Mouse (Mus musculus) stomach, postnatal 0 days (tissue): ENCODE data around the gene Phldb2. TPM values are rescaled to one million over a fixed set of nuclear protein-coding genes. Genes with fewer than 3 reads are reported as not detected.
A peak's percentile ranks its signal among the peaks of the same experiment; 100 is the strongest.

ENCODE experiments used
- ATAC-seq: fragments of 200-750 bp; cut with Nextera tagmentation; 2 replicates; pipeline ENCODE4 v1.8.0; 2017; ENCODE audit not compliant: low FRiP score, low TSS enrichment
- DNase-seq: peaks from one replicate; pipeline ENCODE4 v3.0.0-alpha.2; 2016; ENCODE audit warnings: low spot score
- H3K27ac ChIP-seq: fragments of 300-500 bp; sonication (generic); replicated peaks from 2 replicates; pipeline ENCODE4 v1.5.1; 2014; ENCODE audit warnings: mild to moderate bottlenecking, control low read depth
- H3K27me3 ChIP-seq: fragments of 300-500 bp; sonication (generic); 2 replicates; pipeline ENCODE4 v1.6.1; 2014; ENCODE audit warnings: low read length; ENCODE audit not compliant: control insufficient read depth, insufficient read depth
- H3K36me3 ChIP-seq: fragments of 300-500 bp; sonication (generic); 2 replicates; pipeline ENCODE4 v1.6.1; 2014; ENCODE audit warnings: low read length, mixed read lengths; ENCODE audit not compliant: control insufficient read depth, insufficient read depth
- H3K4me1 ChIP-seq: fragments of 300-500 bp; sonication (generic); replicated peaks from 2 replicates; pipeline ENCODE4 v1.6.1; 2014; ENCODE audit warnings: antibody characterized with exemption; ENCODE audit not compliant: control insufficient read depth, insufficient read depth
- H3K4me2 ChIP-seq: fragments of 300-500 bp; sonication (generic); replicated peaks from 2 replicates; pipeline ENCODE4 v1.6.1; 2014; ENCODE audit warnings: low read depth, mild to moderate bottlenecking, control low read depth, moderate library complexity
- H3K4me3 ChIP-seq: fragments of 300-500 bp; sonication (generic); 2 replicates; pipeline ENCODE4 v1.5.1; 2014; ENCODE audit warnings: low read depth, low read length, control low read depth
- H3K9ac ChIP-seq: fragments of 300-500 bp; sonication (generic); 2 replicates; pipeline ENCODE4 v1.6.1; 2014; ENCODE audit warnings: mild to moderate bottlenecking, low read length, control low read depth, mixed read lengths
- H3K9me3 ChIP-seq: fragments of 300-500 bp; sonication (generic); 2 replicates; pipeline ENCODE4 v1.6.1; 2016; ENCODE audit warnings: low read length; ENCODE audit not compliant: control insufficient read depth
- CTCF ChIP-seq: IDR thresholded peaks from 2 replicates; pipeline ENCODE4 v1.5.1; 2016; ENCODE audit warnings: antibody characterized with exemption, low read depth, mild to moderate bottlenecking, moderate library complexity
- EP300 ChIP-seq: optimal IDR thresholded peaks from 2 replicates; pipeline ENCODE3; 2016; ENCODE audit warnings: antibody characterized with exemption
- WGBS: fragments of 180-500 bp; shearing (Covaris S2); extraction: QIAGEN DNeasy Blood & Tissue Kit; methylation state at CpG from one replicate; pipeline ENCODE4 v1.1.7; 2014; 5-methylcytosine and 5-hydroxymethylcytosine counted together
- polyA plus RNA-seq: library from polyadenylated mRNA; unstranded; fragments of >200 nt; fragmentation: Nextera tagmentation; extraction: Ambion mirVana; gene quantifications from 2 replicates; pipeline ENCODE4 v1.2.1, GENCODE M21; 2015

The Phldb2 gene
- polyA plus RNA-seq, 1 experiment from 2014 or later, result 13.2 TPM

DNA sequence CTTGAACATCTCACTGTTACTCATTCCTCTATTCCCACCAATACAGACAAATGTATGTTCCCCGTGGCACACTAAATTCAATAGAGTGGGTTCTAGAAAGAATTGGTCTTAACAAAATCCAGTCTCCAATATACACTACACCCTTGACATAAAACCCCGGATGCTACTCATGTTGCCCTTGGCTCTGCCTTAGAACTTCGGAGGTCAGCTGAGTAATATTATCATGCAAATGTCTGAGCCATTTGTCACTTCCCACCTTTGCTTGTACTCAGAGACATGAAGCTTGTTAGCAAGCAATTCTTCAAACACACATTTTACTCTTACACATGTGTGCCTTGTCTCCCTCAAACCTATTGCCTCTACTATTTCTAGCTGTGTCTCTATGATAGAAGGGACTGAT is 138.8 kb downstream of the Phldb2 start:
- WGBS, result 73% methylated on average over 3 of the region's 3 CpGs
- H3K9ac ChIP-seq, result no peak overlapping the region
- H3K4me1 ChIP-seq, result 0 out of 2 replicates have a peak, but pooled peaks cover 2% of the 10 kb centered on the region
- no peak overlapping the region for H3K4me3 ChIP-seq
- H3K27me3 ChIP-seq, result no peaks in the 10 kb centered on the region
- no peak for TF ChIP-seq EP300
- TF ChIP-seq CTCF, result no peak
- no peak overlapping the region for H3K4me2 ChIP-seq
- H3K36me3 ChIP-seq, result no peaks in the 10 kb centered on the region
- no peak for ATAC-seq
- H3K27ac ChIP-seq, result no peak overlapping the region
- H3K9me3 ChIP-seq, result no peaks in the 10 kb centered on the region
- no peak for DNase-seq

DNA sequence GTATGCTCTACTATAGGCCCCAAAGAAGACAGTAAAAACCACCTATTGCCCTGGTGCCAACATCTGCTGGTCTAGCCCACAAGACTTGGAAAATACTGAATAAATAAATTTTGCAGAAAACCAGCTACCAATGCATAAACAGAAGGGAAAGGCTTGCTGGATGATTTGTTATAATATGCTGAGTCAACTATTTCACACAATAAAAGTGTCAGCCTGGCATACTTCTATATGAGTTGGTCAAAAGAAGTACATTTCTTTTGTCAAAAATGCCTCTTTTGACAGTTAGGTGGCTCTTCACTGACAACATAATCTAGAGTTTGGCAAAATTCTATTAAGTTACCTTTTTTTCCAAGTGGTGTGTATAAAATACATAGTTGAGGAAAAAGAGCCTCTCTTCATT is 141.6 kb downstream of the Phldb2 start:
- 0 out of 2 replicates have a peak, but pooled peaks cover 2% of the 10 kb centered on the region for H3K4me1 ChIP-seq
- no peaks in the 10 kb centered on the region for H3K27me3 ChIP-seq
- H3K4me3 ChIP-seq, result no peak overlapping the region
- no peak overlapping the region for H3K9ac ChIP-seq
- no peak overlapping the region for H3K4me2 ChIP-seq
- TF ChIP-seq EP300 (no peak), CTCF (no peak)
- DNase-seq (no peak), ATAC-seq (no peak)
- no peak overlapping the region for H3K27ac ChIP-seq
- H3K9me3 ChIP-seq, result no peaks in the 10 kb centered on the region
- H3K36me3 ChIP-seq, result peaks cover 8% of the 10 kb centered on the region

DNA sequence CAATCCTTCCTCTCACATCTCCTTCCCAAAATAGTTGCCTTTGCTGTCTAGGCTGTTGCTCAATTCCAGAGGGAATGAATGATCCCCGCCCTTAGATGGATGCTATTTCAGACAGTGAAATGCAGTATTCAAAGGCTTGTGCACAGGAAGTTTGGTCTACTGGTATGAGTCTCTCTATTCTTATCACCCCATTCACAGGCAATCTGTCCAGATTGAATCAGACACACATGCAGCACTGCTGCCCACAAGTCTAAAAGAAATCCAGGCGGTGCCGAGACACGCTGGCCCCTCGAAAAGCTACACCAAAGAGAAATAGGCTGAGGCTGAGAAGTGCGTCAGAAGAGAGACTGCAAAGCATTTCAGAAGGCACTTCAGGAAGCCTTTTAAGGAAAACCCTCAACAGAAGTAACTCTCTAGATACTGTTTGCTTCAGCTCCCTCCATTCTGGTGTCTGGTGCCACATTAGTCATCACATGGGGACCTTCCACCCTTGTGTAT is 142.5 kb downstream of the Phldb2 start:
- 49% methylated on average over 6 of the region's 6 CpGs for WGBS
- Histone ChIP-seq H3K4me2 (no peak overlapping the region), H3K9ac (no peak overlapping the region), H3K27me3 (no peaks in the 10 kb centered on the region), H3K4me3 (no peak overlapping the region), H3K4me1 (0 out of 2 replicates have a peak, but pooled peaks cover 2% of the 10 kb centered on the region), H3K27ac (peak overlapping the region; percentile 69), H3K9me3 (no peaks in the 10 kb centered on the region), H3K36me3 (peaks cover 10% of the 10 kb centered on the region)
- DNase-seq (no peak), ATAC-seq (peak; percentile 42; the same call in 1 of the 2 replicates)
- TF ChIP-seq CTCF, result no peak

DNA sequence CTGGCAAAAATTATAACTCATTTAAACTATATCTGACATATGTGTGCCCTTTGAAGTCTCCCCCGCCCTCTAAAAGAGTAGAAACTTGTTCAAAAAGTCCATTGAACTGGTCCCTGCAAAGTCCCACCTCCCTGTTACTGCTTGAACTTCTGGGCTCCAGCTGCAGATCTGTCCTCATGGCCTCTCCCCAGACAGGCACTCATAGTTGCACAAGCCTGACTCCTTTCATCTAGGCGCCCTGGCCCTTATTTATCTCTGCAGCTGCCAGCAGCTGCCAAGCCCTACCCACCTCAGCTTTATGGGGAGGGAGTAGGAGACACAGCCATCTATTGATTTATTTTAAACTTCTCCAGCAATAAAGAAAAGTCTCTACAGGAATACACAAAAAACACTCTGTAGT is 143.2 kb downstream of the Phldb2 start:
- 28% methylated on average over 2 of the region's 2 CpGs for WGBS
- no peak for TF ChIP-seq CTCF
- no peak for TF ChIP-seq EP300
- DNase-seq (no peak), ATAC-seq (peak; percentile 49; the same call in 1 of the 2 replicates)
- H3K4me2 ChIP-seq, result no peak overlapping the region
- peaks cover 10% of the 10 kb centered on the region for H3K36me3 ChIP-seq
- H3K27me3 ChIP-seq, result no peaks in the 10 kb centered on the region
- H3K4me1 ChIP-seq, result 0 out of 2 replicates have a peak, but pooled peaks cover 2% of the 10 kb centered on the region
- H3K27ac ChIP-seq, result peak overlapping the region; percentile 3; the same call in 1 of the 2 replicates
- no peak overlapping the region for H3K9ac ChIP-seq
- H3K4me3 ChIP-seq, result no peak overlapping the region
- H3K9me3 ChIP-seq, result no peaks in the 10 kb centered on the region

DNA sequence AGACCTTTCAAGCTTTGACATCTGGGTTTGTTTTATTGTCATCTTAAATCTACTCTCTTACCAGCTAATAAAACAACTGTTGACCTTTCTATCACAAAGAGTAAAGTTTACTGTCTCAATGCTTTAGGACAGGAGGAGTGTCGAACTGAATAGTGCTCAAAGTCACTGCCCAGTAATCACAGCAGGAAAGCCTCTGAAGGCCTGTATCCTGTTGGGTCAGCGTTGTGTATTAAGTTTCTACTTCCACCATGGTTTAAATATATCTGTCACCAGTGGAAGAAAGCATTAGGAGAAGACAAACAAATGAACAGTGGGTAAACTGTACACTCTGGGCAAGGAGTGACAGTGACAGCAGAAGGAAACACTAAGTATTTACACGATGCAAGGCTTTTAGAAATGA is 148.7 kb downstream of the Phldb2 start:
- WGBS, result 56% methylated on average over 3 of the region's 3 CpGs
- peaks cover 10% of the 10 kb centered on the region for H3K36me3 ChIP-seq
- DNase-seq, result no peak

DNA sequence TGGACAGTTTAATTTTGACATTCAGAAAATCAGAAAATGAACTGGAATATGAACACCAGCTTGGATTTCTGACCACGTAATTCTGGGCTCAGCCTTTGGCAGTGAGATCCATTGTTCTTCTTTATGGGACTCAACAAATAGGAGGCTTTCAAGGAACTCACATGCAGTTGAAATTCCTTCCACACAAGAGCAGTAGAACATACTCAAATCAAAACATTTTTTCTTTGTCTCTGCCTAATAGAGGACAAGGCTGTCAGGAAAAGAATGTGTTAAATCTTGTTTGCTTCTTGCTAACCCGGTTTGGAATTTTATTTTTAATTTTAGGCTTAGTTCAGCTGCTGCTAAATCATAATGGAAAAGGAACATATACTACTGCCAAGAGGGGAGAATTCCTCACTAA is 153.0 kb downstream of the Phldb2 start:
- TF ChIP-seq EP300, result no peak
- peak; percentile 63 for TF ChIP-seq CTCF
- H3K9me3 ChIP-seq, result no peaks in the 10 kb centered on the region
- no peaks in the 10 kb centered on the region for H3K27me3 ChIP-seq
- no peak overlapping the region for H3K4me3 ChIP-seq
- no peak for DNase-seq
- peak overlapping the region; percentile 50; the same call in 1 of the 2 replicates for H3K27ac ChIP-seq
- ATAC-seq, result no peak; the same call in 1 of the 2 replicates
- no peak overlapping the region for H3K9ac ChIP-seq
- no peaks in the 10 kb centered on the region for H3K36me3 ChIP-seq
- H3K4me1 ChIP-seq, result no peaks in the 10 kb centered on the region
- H3K4me2 ChIP-seq, result no peak overlapping the region
- 30% methylated on average over 2 of the region's 2 CpGs for WGBS

More for the DNA sequence above, 148.7 kb downstream of the Phldb2 start:
- Histone ChIP-seq H3K27ac (no peak overlapping the region), H3K9me3 (no peaks in the 10 kb centered on the region), H3K4me1 (no peaks in the 10 kb centered on the region), H3K4me2 (no peak overlapping the region), H3K27me3 (no peaks in the 10 kb centered on the region), H3K4me3 (no peak overlapping the region), H3K9ac (no peak overlapping the region)
- ATAC-seq, result no peak
- TF ChIP-seq CTCF, result no peak
- no peak for TF ChIP-seq EP300
